Mouse (Mus musculus) limb, embryonic 14.5 days (tissue): ENCODE results near the gene Mtm1. TPM values are rescaled to one million over a fixed set of nuclear protein-coding genes. Genes with fewer than 3 reads are reported as not detected.

ENCODE experiments used
- ATAC-seq: fragments of 200-750 bp; cut with Nextera tagmentation; 2 replicates; pipeline ENCODE4 v1.8.0; 2017; ENCODE audit warnings: low read depth, moderate number of reproducible peaks, moderate TSS enrichment; ENCODE audit not compliant: low FRiP score
- DNase-seq: peaks from one replicate; pipeline ENCODE4 v3.0.0-alpha.2; 2015; ENCODE audit warnings: low spot score
- H3K27ac ChIP-seq: fragments of 300-500 bp; sonication (generic); replicated peaks from 2 replicates; pipeline ENCODE4 v1.5.1; 2014; ENCODE audit warnings: low read depth, mild to moderate bottlenecking, low read length, moderate library complexity, mixed read lengths
- H3K27me3 ChIP-seq: fragments of 300-500 bp; sonication (generic); 2 replicates; pipeline ENCODE4 v1.6.1; 2014; ENCODE audit warnings: low read length, mixed read lengths; ENCODE audit not compliant: control insufficient read depth, insufficient read depth
- H3K36me3 ChIP-seq: fragments of 300-500 bp; sonication (generic); 2 replicates; pipeline ENCODE4 v1.6.1; 2014; ENCODE audit warnings: mild to moderate bottlenecking, low read length, moderate library complexity, mixed read lengths; ENCODE audit not compliant: control insufficient read depth, insufficient read depth
- H3K4me1 ChIP-seq: fragments of 300-500 bp; sonication (generic); 2 replicates; pipeline ENCODE4 v1.6.1; 2014; ENCODE audit warnings: antibody characterized with exemption, low read length, mixed read lengths; ENCODE audit not compliant: control insufficient read depth, insufficient read depth
- H3K4me2 ChIP-seq: fragments of 300-500 bp; sonication (generic); replicated peaks from 2 replicates; pipeline ENCODE4 v1.6.1; 2014; ENCODE audit warnings: low read depth, mild to moderate bottlenecking, low read length, moderate library complexity; ENCODE audit not compliant: severe bottlenecking
- H3K4me3 ChIP-seq: fragments of 300-500 bp; sonication (generic); replicated peaks from 2 replicates; pipeline ENCODE4 v1.5.1; 2014; ENCODE audit warnings: low read length
- H3K9ac ChIP-seq: fragments of 300-500 bp; sonication (generic); 2 replicates; pipeline ENCODE4 v1.6.1; 2014; ENCODE audit warnings: mild to moderate bottlenecking, low read depth, low read length, moderate library complexity; ENCODE audit not compliant: severe bottlenecking
- H3K9me3 ChIP-seq: fragments of 300-500 bp; sonication (generic); 2 replicates; pipeline ENCODE4 v1.6.1; 2016; ENCODE audit warnings: low read length; ENCODE audit not compliant: control insufficient read depth
- POLR2A ChIP-seq: fragments of 200-500 bp; IDR thresholded peaks from 2 replicates; pipeline ENCODE4 v1.8.0; 2012; ENCODE audit warnings: inconsistent platforms, mild to moderate bottlenecking, moderate library complexity, borderline replicate concordance; ENCODE audit not compliant: insufficient read depth, insufficient read length; ENCODE audit errors: extremely low read depth
- WGBS: fragments of 180-500 bp; shearing (Covaris S2); extraction: QIAGEN DNeasy Blood & Tissue Kit; methylation state at CpG from one replicate; pipeline ENCODE4 v1.1.7; 2014; 5-methylcytosine and 5-hydroxymethylcytosine counted together
- polyA plus RNA-seq, 2 experiments: library from polyadenylated mRNA; depleted of rRNA in 1 of 2; stranded (reverse) in 1 of 2; unstranded in 1 of 2; fragments of >200 nt; fragmentation: Nextera tagmentation in 1 of 2; extraction: Ambion mirVana in 1 of 2; gene quantifications; 2 replicates each; pipeline versions ENCODE4 v1.2.1 to v1.2.3; 2012 to 2014

Mtm1 gene
- polyA plus RNA-seq, 2 experiments: 2.5 to 4.0 TPM

DNA sequence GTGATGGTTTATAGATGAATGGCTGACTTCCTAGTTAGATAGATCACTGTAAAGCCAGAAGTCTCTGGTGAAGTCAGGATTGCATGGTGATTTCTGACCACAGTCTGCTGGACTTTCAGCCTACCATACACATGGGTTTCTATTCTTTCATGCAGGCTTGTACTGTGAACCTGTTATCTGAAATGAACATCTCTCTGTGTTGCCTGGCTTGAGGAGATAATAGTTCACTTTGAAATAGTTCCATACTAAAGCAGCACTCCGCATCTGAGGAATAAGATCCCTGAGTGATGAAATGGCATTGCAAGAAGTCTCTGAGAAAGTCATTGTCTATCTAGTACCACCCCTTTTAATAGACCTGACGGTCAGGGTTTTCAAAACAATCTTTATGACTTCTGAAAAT lies 6.3 kb downstream of the Mtm1 start:
- no peak overlapping the region for H3K9ac ChIP-seq
- 63% methylated on average over 2 of the region's 2 CpGs for WGBS
- no peaks in the 10 kb centered on the region for H3K27me3 ChIP-seq
- no peak overlapping the region for H3K4me2 ChIP-seq
- H3K4me1 ChIP-seq: no peaks in the 10 kb centered on the region
- no peaks in the 10 kb centered on the region for H3K36me3 ChIP-seq
- H3K9me3 ChIP-seq: no peaks in the 10 kb centered on the region
- H3K4me3 ChIP-seq: no peak overlapping the region
- no peak overlapping the region for H3K27ac ChIP-seq
- DNase-seq (no peak), ATAC-seq (no peak)
- TF ChIP-seq POLR2A: no peak

- WGBS: 60% methylated on average over 3 of the region's 3 CpGs
- no peak for DNase-seq
- no peak for TF ChIP-seq POLR2A
Observed at GRCm38 (mm10) chrX:71218853-71219252, 8.3 kb downstream of the Mtm1 start.

DNA sequence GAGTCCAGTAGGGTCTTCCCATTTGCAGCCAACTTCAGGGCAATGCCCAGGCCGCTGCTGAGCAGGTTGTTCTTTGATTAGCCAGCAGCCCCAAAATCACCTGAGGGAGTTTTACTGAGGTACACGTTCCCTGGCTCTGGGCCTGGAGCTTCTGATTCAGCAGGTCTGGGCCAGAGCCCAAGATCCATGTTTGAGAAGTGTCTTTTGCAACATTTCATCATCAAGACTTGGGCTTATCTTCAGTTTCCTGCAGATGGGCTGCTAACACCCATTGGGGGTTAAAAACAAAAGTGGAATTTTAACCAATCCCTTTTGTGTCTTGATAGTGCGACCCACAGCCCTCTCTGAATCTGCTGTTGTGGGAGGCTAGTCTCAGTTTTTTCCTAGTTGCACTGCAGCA lies 10.3 kb downstream of the Mtm1 start:
- DNase-seq (no peak), ATAC-seq (no peak)
- no peak for TF ChIP-seq POLR2A
- no peaks in the 10 kb centered on the region for H3K4me1 ChIP-seq
- H3K27ac ChIP-seq: no peak overlapping the region
- no peak overlapping the region for H3K4me2 ChIP-seq
- H3K9ac ChIP-seq: no peak overlapping the region
- no peaks in the 10 kb centered on the region for H3K36me3 ChIP-seq
- WGBS: 52% methylated on average over 3 of the region's 3 CpGs
- no peaks in the 10 kb centered on the region for H3K27me3 ChIP-seq
- H3K4me3 ChIP-seq: no peak overlapping the region
- no peaks in the 10 kb centered on the region for H3K9me3 ChIP-seq

More at GRCm38 (mm10) chrX:71218853-71219252, 8.3 kb downstream of the Mtm1 start:
- Histone ChIP-seq H3K9ac (no peak overlapping the region), H3K27me3 (no peaks in the 10 kb centered on the region), H3K27ac (no peak overlapping the region), H3K36me3 (no peaks in the 10 kb centered on the region), H3K4me2 (no peak overlapping the region), H3K9me3 (no peaks in the 10 kb centered on the region), H3K4me3 (no peak overlapping the region), H3K4me1 (no peaks in the 10 kb centered on the region)
- ATAC-seq: no peak

DNA sequence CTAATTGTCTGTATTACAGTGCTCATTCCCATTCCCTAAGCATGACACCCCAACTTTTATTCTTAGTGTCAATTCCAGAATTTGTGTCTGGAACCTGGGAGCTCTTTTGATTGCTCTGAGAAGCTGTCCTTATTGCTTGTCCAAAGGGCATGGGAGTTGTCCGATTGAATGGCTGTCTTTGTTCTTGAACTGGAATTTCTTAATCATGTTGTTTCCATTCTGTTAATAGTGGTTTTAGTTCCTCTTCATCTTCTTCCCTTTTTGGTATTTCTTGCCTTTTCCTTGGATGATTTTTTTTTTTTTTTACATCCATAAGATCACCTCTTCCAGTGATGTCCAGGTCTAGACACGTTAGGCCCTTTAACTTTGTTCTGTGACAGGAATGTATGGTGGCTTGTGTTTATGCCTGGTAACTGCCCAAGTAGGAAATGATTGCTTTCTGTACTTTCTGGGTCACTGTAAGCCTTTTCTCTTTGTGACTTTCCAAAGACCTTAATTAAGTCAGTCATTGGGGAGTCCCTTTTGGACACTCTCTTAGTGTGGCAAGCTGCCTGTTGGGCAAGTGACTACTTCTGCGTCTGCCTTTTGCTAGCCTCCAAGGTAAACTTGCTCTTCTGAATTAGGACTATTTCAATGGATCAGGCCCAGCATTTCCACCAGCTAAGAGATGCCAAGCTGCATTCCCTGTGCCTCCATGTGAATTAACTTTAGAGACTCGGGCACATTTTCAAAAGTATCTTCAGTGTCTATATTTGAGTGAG lies 12.3 kb downstream of the Mtm1 start:
- H3K27me3 ChIP-seq: no peaks in the 10 kb centered on the region
- no peak overlapping the region for H3K4me2 ChIP-seq
- H3K4me3 ChIP-seq: no peak overlapping the region
- no peaks in the 10 kb centered on the region for H3K36me3 ChIP-seq
- no peaks in the 10 kb centered on the region for H3K9me3 ChIP-seq
- H3K4me1 ChIP-seq: no peaks in the 10 kb centered on the region
- no peak for ATAC-seq
- no peak for DNase-seq
- 84% methylated on average over 4 of the region's 4 CpGs for WGBS
- H3K9ac ChIP-seq: no peak overlapping the region
- H3K27ac ChIP-seq: no peak overlapping the region
- TF ChIP-seq POLR2A: no peak

GRCm38 (mm10) chrX:71226881-71227280 lies 16.3 kb downstream of the Mtm1 start:
- DNase-seq (no peak), ATAC-seq (no peak)
- Histone ChIP-seq H3K27me3 (no peaks in the 10 kb centered on the region), H3K9ac (no peak overlapping the region), H3K4me2 (no peak overlapping the region), H3K36me3 (no peaks in the 10 kb centered on the region), H3K4me3 (no peak overlapping the region), H3K9me3 (no peaks in the 10 kb centered on the region), H3K4me1 (no peaks in the 10 kb centered on the region), H3K27ac (no peak overlapping the region)
- 58% methylated on average over 5 of the region's 5 CpGs for WGBS
- no peak for TF ChIP-seq POLR2A
